Mouse (Mus musculus): ENCODE data around the gene Stk10. TPM values are rescaled to one million over a fixed set of nuclear protein-coding genes. Genes with fewer than 3 reads are reported as not detected.

The Stk10 gene
- polyA plus RNA-seq, 1 experiment from 2014 or later = 1.4 TPM

GRCm38 (mm10) chr11:32625677-32626076 is 92.6 kb downstream of the Stk10 start:
- Histone ChIP-seq H3K4me1 (ENCODE audit: control insufficient read depth, insufficient read depth, low read length) (no peaks in the 10 kb centered on the region), H3K27ac (replicated peaks; ENCODE audit: low read depth, low read length) (no peak overlapping the region), H3K4me2 (ENCODE audit: low read length) (no peak overlapping the region), H3K9me3 (ENCODE audit: control insufficient read depth, low read length) (no peaks in the 10 kb centered on the region), H3K27me3 (ENCODE audit: control insufficient read depth, insufficient read depth, low read length) (no peaks in the 10 kb centered on the region), H3K4me3 (replicated peaks; ENCODE audit: low read depth, low read length) (no peak overlapping the region), H3K36me3 (ENCODE audit: control insufficient read depth, insufficient read depth, low read length) (no peaks in the 10 kb centered on the region), H3K9ac (replicated peaks; ENCODE audit: low read length) (no peak overlapping the region)
- ATAC-seq (ENCODE audit: low FRiP score, low TSS enrichment) (no peak), DNase-seq (no peak)
- 74% methylated on average over 1 of the region's 1 CpGs for WGBS

DNA sequence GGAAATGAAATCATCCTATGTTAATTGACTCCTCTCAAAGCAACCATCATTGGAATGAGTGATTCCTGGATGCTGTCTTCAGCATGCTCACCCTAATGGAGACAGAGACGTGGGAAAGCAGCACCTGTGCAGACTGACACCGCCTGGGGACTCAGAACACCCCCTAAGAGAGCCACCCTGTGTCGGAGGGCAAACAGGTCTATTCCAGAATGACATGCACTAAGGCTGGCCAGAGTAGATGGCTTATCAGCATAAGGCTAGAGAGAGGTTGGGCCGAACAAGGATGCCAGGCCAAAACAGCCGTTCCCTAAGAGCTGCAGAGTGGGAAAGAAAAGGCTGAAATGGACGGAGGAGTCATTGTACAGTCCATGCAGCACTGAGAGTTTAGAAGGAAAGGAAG is 93.0 kb downstream of the Stk10 start:
- Histone ChIP-seq H3K36me3 (ENCODE audit: control insufficient read depth, insufficient read depth, low read length) (no peaks in the 10 kb centered on the region), H3K4me2 (ENCODE audit: low read length) (no peak overlapping the region), H3K27ac (replicated peaks; ENCODE audit: low read depth, low read length) (no peak overlapping the region), H3K4me3 (replicated peaks; ENCODE audit: low read depth, low read length) (no peak overlapping the region), H3K9me3 (ENCODE audit: control insufficient read depth, low read length) (no peaks in the 10 kb centered on the region), H3K27me3 (ENCODE audit: control insufficient read depth, insufficient read depth, low read length) (no peaks in the 10 kb centered on the region), H3K4me1 (ENCODE audit: control insufficient read depth, insufficient read depth, low read length) (no peaks in the 10 kb centered on the region), H3K9ac (replicated peaks; ENCODE audit: low read length) (no peak overlapping the region)
- 84% methylated on average over 6 of the region's 6 CpGs for WGBS
- ATAC-seq (ENCODE audit: low FRiP score, low TSS enrichment) = no peak
- no peak for DNase-seq

DNA sequence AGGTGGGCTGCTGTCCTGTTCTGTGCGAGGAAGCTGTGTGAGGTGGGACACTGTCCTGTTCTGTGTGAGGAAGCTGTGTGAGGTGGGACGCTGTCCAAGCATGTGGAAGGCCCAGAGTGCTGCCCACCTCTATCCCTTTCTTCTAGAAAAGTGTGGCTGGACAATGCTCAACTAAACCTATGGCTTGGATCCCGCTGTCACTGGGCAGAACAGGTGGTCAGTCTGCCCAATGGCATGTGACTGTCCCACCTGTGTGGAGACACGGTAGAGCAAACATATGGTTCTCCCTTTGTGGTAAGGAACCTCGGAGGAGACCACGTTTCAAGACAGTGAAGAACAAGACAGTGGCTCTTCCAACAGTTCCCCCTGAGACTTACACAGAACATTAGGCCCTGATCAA is 94.8 kb downstream of the Stk10 start:
- H3K4me3 ChIP-seq (replicated peaks; ENCODE audit: low read depth, low read length) = no peak overlapping the region
- WGBS = 86% methylated on average over 6 of the region's 6 CpGs
- no peak overlapping the region for H3K4me2 ChIP-seq (ENCODE audit: low read length)
- DNase-seq (no peak), ATAC-seq (ENCODE audit: low FRiP score, low TSS enrichment) (no peak)
- no peaks in the 10 kb centered on the region for H3K36me3 ChIP-seq (ENCODE audit: control insufficient read depth, insufficient read depth, low read length)
- no peak overlapping the region for H3K9ac ChIP-seq (replicated peaks; ENCODE audit: low read length)
- H3K27me3 ChIP-seq (ENCODE audit: control insufficient read depth, insufficient read depth, low read length) = no peaks in the 10 kb centered on the region
- no peaks in the 10 kb centered on the region for H3K9me3 ChIP-seq (ENCODE audit: control insufficient read depth, low read length)
- H3K4me1 ChIP-seq (ENCODE audit: control insufficient read depth, insufficient read depth, low read length) = no peaks in the 10 kb centered on the region
- no peak overlapping the region for H3K27ac ChIP-seq (replicated peaks; ENCODE audit: low read depth, low read length)

DNA sequence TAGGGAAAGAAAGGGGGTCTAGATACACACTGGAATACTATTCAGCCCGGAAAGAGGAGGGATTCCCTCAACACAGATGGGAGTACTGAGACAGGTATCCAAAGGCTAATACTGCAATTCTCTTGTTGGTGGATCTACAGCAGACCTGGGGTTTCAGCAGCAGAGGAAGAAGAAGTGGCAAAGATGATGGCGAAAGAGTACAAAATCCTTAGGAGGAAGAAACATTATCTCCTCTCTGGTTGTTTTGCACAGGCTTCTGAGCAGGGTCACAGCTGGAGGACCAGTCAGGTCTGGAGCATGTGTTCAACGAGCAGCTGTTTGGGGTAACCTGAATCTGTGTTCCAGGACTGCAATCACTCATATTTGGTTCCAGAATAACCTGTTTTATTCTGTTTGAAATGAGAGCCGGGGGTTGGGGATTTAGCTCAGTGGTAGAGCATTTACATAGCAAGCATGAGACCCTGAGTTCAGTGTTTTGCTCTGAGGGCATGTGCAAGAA is 96.7 kb downstream of the Stk10 start:
- H3K4me1 ChIP-seq (ENCODE audit: control insufficient read depth, insufficient read depth, low read length) = no peaks in the 10 kb centered on the region
- H3K9me3 ChIP-seq (ENCODE audit: control insufficient read depth, low read length) = no peaks in the 10 kb centered on the region
- 86% methylated on average over 4 of the region's 4 CpGs for WGBS
- H3K27ac ChIP-seq (replicated peaks; ENCODE audit: low read depth, low read length) = no peak overlapping the region
- H3K4me3 ChIP-seq (replicated peaks; ENCODE audit: low read depth, low read length) = no peak overlapping the region
- no peak overlapping the region for H3K4me2 ChIP-seq (ENCODE audit: low read length)
- no peak for DNase-seq
- ATAC-seq (ENCODE audit: low FRiP score, low TSS enrichment) = no peak
- no peak overlapping the region for H3K9ac ChIP-seq (replicated peaks; ENCODE audit: low read length)
- H3K36me3 ChIP-seq (ENCODE audit: control insufficient read depth, insufficient read depth, low read length) = no peaks in the 10 kb centered on the region
- no peaks in the 10 kb centered on the region for H3K27me3 ChIP-seq (ENCODE audit: control insufficient read depth, insufficient read depth, low read length)

DNA sequence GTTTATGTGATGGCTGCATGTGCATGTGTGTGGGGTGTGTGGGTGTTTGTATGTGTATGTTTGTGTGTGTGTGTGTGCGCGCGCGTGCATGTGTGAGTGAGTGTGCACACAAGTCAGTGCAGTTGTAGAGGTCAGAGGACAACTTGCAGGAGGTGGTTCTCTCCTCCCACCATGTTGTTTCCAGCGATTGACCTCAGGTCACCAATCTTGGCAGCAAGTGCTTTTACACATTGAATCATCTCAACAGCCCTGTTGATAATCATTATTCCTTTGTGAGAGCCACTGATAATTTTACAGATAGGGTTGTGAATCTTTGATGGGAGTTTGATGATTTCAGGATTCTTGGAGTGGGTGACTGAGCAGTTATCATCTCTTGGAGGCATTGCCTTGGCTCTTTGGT is 99.6 kb downstream of the Stk10 start:
- DNase-seq = no peak
- Histone ChIP-seq H3K4me2 (ENCODE audit: low read length) (no peak overlapping the region), H3K27me3 (ENCODE audit: control insufficient read depth, insufficient read depth, low read length) (no peaks in the 10 kb centered on the region), H3K36me3 (ENCODE audit: control insufficient read depth, insufficient read depth, low read length) (no peaks in the 10 kb centered on the region), H3K9ac (replicated peaks; ENCODE audit: low read length) (no peak overlapping the region), H3K9me3 (ENCODE audit: control insufficient read depth, low read length) (no peaks in the 10 kb centered on the region), H3K4me3 (replicated peaks; ENCODE audit: low read depth, low read length) (no peak overlapping the region), H3K4me1 (ENCODE audit: control insufficient read depth, insufficient read depth, low read length) (no peaks in the 10 kb centered on the region), H3K27ac (replicated peaks; ENCODE audit: low read depth, low read length) (no peak overlapping the region)
- ATAC-seq (ENCODE audit: low FRiP score, low TSS enrichment) = no peak
- 97% methylated on average over 5 of the region's 5 CpGs for WGBS

DNA sequence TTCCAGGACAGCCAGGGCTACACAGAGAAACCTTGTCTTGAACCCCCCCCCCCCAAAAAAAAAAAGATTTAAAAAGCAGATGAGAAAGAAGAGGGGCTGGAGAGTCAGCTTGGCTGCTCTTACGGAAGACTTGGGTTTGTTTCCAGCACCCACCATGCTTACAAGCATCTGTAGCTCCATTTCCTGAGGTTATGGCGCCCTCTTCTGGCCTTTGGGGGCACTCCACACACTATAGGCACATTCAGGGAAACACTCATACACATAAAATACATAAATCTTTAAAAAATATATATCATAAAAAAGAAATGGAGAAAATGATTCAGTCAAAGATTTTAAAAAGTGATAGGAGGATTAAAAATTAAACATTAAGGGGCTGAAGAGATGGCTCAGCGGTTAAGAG is 100.4 kb downstream of the Stk10 start:
- no peaks in the 10 kb centered on the region for H3K36me3 ChIP-seq (ENCODE audit: control insufficient read depth, insufficient read depth, low read length)
- no peak overlapping the region for H3K4me2 ChIP-seq (ENCODE audit: low read length)
- no peak for DNase-seq
- no peak overlapping the region for H3K27ac ChIP-seq (replicated peaks; ENCODE audit: low read depth, low read length)
- H3K9me3 ChIP-seq (ENCODE audit: control insufficient read depth, low read length) = no peaks in the 10 kb centered on the region
- H3K9ac ChIP-seq (replicated peaks; ENCODE audit: low read length) = no peak overlapping the region
- H3K27me3 ChIP-seq (ENCODE audit: control insufficient read depth, insufficient read depth, low read length) = no peaks in the 10 kb centered on the region
- 69% methylated on average over 3 of the region's 3 CpGs for WGBS
- no peak overlapping the region for H3K4me3 ChIP-seq (replicated peaks; ENCODE audit: low read depth, low read length)
- H3K4me1 ChIP-seq (ENCODE audit: control insufficient read depth, insufficient read depth, low read length) = no peaks in the 10 kb centered on the region
- no peak for ATAC-seq (ENCODE audit: low FRiP score, low TSS enrichment)

DNA sequence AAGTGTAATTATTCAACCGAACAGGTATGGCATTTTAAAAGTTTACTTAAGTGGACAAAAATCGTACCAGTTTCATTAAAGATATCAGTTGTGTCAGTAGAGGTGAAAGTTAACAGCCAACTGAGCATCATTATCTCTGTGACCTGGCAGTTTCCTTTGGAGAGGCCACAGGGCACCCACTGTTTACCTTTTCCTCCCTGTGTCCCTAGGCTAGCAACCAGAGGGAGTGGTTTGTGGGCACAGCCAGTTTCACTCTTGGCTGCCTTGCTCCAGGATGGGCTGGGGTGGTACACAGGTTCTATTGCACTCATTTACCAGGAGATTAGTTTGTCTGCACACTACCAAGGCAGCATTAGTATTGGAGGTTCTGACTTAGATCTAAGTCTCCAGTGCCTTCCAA is 101.0 kb downstream of the Stk10 start:
- H3K9ac ChIP-seq (replicated peaks; ENCODE audit: low read length) = no peak overlapping the region
- H3K27ac ChIP-seq (replicated peaks; ENCODE audit: low read depth, low read length) = no peak overlapping the region
- no peak for DNase-seq
- no peaks in the 10 kb centered on the region for H3K4me1 ChIP-seq (ENCODE audit: control insufficient read depth, insufficient read depth, low read length)
- no peaks in the 10 kb centered on the region for H3K27me3 ChIP-seq (ENCODE audit: control insufficient read depth, insufficient read depth, low read length)
- no peaks in the 10 kb centered on the region for H3K9me3 ChIP-seq (ENCODE audit: control insufficient read depth, low read length)
- no peak for ATAC-seq (ENCODE audit: low FRiP score, low TSS enrichment)
- no peak overlapping the region for H3K4me2 ChIP-seq (ENCODE audit: low read length)
- H3K4me3 ChIP-seq (replicated peaks; ENCODE audit: low read depth, low read length) = no peak overlapping the region
- 92% methylated on average over 2 of the region's 2 CpGs for WGBS
- H3K36me3 ChIP-seq (ENCODE audit: control insufficient read depth, insufficient read depth, low read length) = no peaks in the 10 kb centered on the region

DNA sequence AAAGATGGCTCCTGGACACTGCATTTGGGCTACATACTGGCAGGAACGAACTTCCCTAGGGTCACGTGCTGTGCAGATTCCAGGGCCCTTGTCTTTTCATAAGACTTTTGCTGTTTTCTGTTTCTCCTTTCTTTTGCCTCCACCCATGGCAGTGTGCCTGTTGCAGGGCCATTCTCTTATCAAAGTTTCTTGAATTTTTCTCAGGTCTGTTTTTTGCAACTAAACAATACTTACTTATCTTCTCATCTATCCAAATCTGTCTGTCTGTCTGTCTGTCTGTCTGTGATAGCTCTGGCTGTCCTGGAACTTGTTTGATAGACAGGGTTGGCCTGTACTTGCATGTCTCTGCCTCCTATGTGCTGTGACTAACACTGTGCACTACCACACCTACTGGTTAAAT is 101.7 kb downstream of the Stk10 start:
- H3K4me1 ChIP-seq (ENCODE audit: control insufficient read depth, insufficient read depth, low read length) = no peaks in the 10 kb centered on the region
- 56% methylated on average over 2 of the region's 2 CpGs for WGBS
- H3K27ac ChIP-seq (replicated peaks; ENCODE audit: low read depth, low read length) = no peak overlapping the region
- no peak for DNase-seq
- H3K36me3 ChIP-seq (ENCODE audit: control insufficient read depth, insufficient read depth, low read length) = no peaks in the 10 kb centered on the region
- no peak overlapping the region for H3K9ac ChIP-seq (replicated peaks; ENCODE audit: low read length)
- no peaks in the 10 kb centered on the region for H3K9me3 ChIP-seq (ENCODE audit: control insufficient read depth, low read length)
- no peak overlapping the region for H3K4me3 ChIP-seq (replicated peaks; ENCODE audit: low read depth, low read length)
- no peak for ATAC-seq (ENCODE audit: low FRiP score, low TSS enrichment)
- H3K27me3 ChIP-seq (ENCODE audit: control insufficient read depth, insufficient read depth, low read length) = no peaks in the 10 kb centered on the region
- no peak overlapping the region for H3K4me2 ChIP-seq (ENCODE audit: low read length)

GRCm38 (mm10) chr11:32636275-32636674 is 103.2 kb downstream of the Stk10 start:
- no peak for ATAC-seq (ENCODE audit: low FRiP score, low TSS enrichment)
- H3K4me2 ChIP-seq (ENCODE audit: low read length) = no peak overlapping the region
- no peaks in the 10 kb centered on the region for H3K9me3 ChIP-seq (ENCODE audit: control insufficient read depth, low read length)
- H3K4me3 ChIP-seq (replicated peaks; ENCODE audit: low read depth, low read length) = no peak overlapping the region
- no peak for DNase-seq
- no peaks in the 10 kb centered on the region for H3K27me3 ChIP-seq (ENCODE audit: control insufficient read depth, insufficient read depth, low read length)
- 79% methylated on average over 4 of the region's 4 CpGs for WGBS
- H3K4me1 ChIP-seq (ENCODE audit: control insufficient read depth, insufficient read depth, low read length) = peaks cover under 1% of the 10 kb centered on the region; the same call in 1 of the 2 replicates
- H3K36me3 ChIP-seq (ENCODE audit: control insufficient read depth, insufficient read depth, low read length) = no peaks in the 10 kb centered on the region
- H3K27ac ChIP-seq (replicated peaks; ENCODE audit: low read depth, low read length) = no peak overlapping the region
- H3K9ac ChIP-seq (replicated peaks; ENCODE audit: low read length) = no peak overlapping the region

Data from midbrain, embryonic 14.5 days (tissue).